Mouse (Mus musculus) heart, postnatal 0 days (tissue): ENCODE measurements around the gene Dmrt1.

ENCODE experiments used
- CTCF ChIP-seq: IDR thresholded peaks from 2 replicates; pipeline ENCODE4 v1.5.1; 2016; ENCODE audit warnings: antibody characterized with exemption, control low read depth, low read depth
- EP300 ChIP-seq: IDR thresholded peaks from 2 replicates; pipeline ENCODE4 v1.6.1; 2016; ENCODE audit warnings: antibody characterized with exemption, low read depth

GRCm38 (mm10) chr19:25564430-25564829 is 59.0 kb downstream of the Dmrt1 start:
- no peak for TF ChIP-seq CTCF
- TF ChIP-seq EP300, result no peak
